Mouse (Mus musculus) embryo, embryonic 11.5 days (tissue): ENCODE data around the gene Ier2.

Experiments
- DNase-seq: peaks from one replicate; pipeline ENCODE4 v3.0.0-alpha.2; 2012; ENCODE audit warnings: low read depth, low spot score

Gene Ier2

DNA sequence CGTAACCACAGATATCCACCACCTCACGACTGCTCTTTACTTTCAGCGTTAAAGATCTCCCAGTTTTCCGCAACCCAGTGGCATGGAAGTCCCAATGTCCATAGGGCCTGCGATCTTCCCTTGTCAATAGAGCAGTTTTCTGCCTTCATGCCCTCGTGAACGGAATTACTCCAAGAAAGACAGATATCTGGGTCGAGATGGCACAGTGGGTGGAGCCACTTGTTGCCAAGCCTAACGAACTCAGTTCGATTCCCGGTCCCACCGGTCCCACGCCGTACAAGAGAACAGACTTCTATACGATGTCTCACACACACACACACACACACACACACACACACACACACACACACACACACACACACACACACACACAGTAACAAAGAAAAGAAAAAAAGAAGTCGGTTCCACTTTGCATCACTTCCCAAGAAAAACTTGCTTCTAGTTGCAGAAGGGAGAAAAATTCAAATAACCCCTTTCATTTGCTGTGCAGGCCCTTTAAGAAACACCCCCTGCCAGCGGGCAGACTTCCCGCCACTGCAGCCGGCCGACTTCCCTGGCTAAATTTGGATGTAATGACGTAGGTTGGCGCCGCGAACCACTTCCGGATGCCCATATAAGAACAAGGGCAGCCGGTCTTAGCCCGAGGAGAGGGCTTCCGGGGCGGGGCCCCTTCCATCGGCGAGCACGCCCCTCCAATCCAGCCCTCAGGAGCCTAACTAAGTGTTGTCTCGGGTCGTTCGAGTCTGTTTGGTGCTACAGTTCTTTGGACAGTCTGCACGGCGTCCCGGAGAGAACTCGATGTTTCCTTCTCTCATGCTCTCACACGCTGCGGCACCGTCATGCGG lies 1.1 kb upstream of the Ier2 start:
- peak; percentile 94 for DNase-seq

DNA sequence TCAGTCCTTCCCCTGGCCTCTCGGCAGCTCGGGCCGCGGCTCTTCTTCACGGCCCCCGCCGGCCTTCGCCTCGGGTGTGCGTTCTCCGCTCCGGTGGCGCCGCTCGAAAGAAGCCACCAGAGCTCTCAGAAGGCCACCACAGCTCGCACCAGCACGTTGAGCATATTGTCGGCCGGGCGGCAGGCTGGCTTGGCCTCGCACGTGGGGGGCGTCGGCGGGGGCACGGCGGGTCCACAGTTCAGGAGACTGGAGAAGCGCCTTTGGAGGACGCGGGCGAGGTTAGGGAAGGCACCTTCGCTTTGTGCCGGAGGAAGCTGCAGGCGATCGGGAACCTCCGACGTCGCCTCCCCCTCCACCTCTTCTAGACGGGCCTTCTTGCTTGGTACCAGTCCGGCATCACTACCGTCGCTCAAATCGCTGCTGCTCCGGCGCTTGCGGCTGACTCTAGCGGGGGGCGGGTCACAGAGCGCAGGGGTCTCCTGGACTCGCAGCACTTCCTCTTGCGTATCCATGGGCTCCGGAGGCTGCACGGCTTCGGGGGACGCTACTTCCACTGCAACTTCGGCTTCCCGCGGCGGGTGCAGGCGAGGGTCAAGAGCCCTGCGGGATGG lies 586 bp downstream of the Ier2 start:
- DNase-seq, result no peak

DNA sequence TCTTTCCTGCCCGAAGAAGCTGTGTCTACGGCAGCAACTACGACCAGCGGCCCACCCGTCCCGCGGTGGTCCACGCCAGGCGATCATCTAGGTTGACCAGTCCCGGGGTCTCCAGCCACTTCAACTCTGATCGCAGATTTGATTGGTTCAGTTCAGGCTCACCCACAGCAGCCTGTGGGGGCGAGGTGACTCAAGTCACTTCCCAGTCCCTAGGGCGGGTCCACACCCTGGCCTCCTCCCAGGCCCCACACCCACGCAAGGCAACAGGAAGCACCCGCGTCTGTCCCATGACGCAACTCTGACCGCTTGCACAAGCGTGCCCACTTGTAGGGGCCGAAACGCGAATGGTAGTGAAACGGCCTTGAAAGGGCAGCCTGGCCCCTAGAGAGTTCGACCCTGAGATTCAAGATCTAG lies 1.2 kb downstream of the Ier2 start:
- DNase-seq, result no peak

- no peak for DNase-seq
These were observed 1.7 kb downstream of the Ier2 start for GRCm38 (mm10) chr8:84660819-84661457.

- DNase-seq, result no peak
These were observed 2.5 kb downstream of the Ier2 start for GRCm38 (mm10) chr8:84659936-84660818.

DNA sequence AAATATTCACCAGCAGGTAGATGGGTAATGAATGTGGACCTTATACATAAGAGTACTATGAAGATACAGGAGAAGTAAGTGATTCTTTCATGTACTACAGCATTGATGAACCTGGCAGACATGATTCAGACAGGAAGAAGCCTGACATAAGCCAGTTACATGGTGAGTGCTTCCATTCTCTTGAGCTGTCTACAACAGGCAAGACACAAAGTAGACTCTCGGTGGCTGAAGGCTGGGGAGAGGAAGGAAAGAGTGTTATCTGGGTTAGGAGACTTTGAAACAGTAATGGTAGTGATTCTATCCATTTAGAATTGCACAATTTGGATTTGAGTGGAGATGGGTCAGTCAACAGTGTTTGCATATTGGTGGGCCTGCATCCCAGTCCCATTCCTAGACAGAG lies 3.7 kb downstream of the Ier2 start:
- no peak for DNase-seq

- DNase-seq, result no peak
These were observed 5.0 kb downstream of the Ier2 start for GRCm38 (mm10) chr8:84657680-84658079.

GRCm38 (mm10) chr8:84657203-84657602 lies 5.4 kb downstream of the Ier2 start:
- DNase-seq, result no peak

DNA sequence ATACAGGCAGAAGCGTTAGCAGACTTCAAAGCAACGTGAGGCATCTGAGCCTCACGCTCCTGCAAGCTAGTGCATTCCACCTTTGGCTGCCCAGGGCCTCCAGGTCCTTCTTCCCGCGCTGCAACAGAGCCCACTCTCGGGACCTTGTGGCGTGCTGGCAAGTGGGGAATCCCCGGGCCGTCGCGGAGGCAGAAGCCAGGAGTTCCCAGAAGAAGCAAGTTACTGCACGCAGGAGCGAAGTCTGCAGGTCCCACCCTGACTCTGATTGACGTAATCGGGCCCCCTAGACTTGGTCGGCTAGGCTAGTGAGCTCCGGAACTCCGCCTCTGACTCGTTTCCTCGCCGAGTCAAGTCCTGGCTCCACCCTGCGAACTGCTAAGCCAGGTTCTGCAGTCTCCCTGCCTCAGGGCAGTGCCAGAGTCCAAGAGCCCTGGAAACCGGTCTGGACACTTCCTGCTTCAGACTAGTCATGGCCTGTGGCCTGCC lies 6.0 kb downstream of the Ier2 start:
- DNase-seq, result no peak

- DNase-seq, result peak; percentile 83
These were observed 6.5 kb downstream of the Ier2 start for GRCm38 (mm10) chr8:84656191-84656525.

- DNase-seq, result peak; percentile 81
These were observed 7.1 kb downstream of the Ier2 start for GRCm38 (mm10) chr8:84655336-84656190.

GRCm38 (mm10) chr8:84654597-84654996 lies 8.1 kb downstream of the Ier2 start:
- DNase-seq, result no peak

DNA sequence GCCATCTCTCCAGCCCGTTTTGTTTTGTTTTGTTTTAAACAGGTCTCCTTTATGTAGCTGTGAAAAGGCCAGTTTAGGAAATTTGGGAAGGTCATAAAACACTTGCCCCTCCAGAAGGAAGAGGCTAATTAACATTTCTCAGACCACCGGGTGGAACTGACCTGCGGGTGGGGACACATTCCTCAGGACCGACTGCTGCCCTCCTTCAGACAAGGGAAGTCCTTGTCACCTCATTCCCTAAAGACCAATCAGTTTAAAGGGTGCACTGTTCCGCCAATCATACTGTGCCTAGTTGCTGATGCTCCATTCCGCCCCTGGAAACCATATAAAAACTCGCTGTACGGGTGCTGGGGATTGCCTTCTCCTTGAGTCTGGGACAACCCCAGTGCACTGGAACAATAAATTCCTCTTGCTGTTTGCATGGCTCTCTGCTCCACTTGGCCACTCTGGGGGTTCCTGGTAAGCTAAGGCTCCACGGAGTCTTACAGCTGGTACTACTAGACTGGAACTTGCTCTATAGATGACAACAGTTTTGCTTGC lies 9.5 kb downstream of the Ier2 start:
- no peak for DNase-seq

DNA sequence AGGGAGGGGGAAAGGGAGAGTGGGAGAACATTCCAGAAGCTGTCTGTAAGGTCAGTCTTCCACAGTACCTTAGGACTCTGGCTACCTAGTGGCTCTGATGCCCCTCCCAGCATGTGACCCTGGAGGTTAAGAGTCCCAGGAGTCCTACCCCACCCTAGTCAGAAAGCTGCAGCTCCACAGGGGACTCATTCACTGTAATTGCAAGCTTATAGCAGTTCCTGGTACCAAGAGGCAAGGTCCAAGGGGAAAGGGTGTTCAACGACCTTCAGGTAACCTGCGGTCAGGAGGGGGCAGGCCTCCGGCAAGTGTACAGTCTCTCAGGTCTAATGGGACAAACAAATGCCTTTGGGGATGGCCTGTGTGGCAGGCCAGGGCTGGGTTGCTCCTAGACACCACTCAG lies 12.4 kb downstream of the Ier2 start:
- no peak for DNase-seq

GRCm38 (mm10) chr8:84647461-84647901 lies 15.2 kb downstream of the Ier2 start:
- no peak for DNase-seq

DNA sequence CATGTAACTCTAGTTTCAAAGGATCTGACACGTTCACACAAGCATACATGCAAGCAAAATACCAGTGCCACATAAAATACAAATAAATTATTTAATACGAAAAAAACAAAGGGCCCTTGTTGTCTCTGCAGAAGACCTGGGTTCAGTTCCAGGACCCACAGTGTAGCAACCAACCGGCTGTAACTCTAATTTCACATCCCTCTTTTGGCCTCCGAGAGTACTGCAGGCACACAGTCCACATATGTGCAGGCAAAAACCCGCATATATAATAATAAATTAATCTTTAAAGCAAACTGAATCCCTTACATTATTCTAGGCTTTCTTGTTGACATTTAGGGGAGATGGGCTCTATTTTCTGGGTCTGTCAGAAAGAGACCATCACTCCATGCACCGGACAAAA lies 15.9 kb downstream of the Ier2 start:
- no peak for DNase-seq

DNA sequence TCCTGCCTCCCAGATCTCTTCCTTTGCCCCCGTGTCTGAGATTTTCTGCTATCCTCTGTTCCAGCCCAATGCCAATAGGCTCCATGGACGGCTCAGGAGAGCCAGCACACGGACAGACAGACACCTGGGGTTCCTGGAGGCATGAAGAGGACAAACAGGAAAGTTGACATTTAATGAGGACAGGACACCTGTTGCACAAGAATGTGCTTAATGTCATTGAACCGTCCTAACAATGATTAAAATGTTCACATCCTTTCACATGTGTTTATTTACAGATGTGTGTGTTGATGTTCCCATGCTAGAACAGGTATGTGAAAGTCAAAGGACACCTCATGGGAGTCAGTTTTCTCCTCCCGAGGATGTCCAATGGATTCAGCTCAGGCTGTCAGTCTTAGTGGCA lies 19.6 kb downstream of the Ier2 start:
- DNase-seq, result no peak

GRCm38 (mm10) chr8:84641578-84642361 lies 20.9 kb downstream of the Ier2 start:
- DNase-seq, result no peak

DNA sequence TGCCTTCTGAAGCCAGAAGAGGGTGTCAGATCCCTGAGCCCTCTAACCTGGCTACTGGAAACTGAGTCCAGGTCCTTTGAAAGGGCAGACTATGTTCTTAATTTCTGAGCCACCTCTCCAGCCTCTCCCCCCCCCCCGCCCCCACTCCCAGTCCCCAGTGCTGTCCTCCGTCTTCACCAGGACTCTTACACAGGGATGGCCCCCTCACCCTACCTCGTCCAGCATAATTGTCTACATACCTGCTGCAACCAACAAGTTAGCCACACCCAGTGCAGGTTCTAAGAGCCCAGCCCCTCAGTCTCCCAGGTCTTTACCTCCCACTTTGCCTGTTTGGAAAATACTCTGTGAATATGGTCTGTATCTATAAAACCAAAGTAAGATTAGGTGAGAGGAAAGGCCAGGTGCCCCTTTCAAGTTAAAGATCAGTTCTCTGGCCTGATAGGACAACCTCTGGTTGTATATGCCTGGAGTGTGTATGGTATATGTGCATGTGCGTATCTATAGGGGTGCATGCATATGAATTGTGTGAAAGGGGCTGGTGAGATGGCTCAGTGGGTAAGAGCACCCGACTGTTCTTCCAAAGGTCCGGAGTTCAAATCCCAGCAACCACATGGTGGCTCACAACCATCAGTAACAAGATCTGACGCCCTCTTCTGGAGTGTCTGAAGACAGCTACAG lies 21.9 kb downstream of the Ier2 start:
- DNase-seq, result no peak
